In genomic region chr7:144447146-144447545, GRCm38 (mm10) we compare ENCODE assay signal across 14 mouse cellular contexts. TPM values are rescaled to one million over a fixed set of nuclear protein-coding genes. Genes with fewer than 3 reads are reported as not detected.
DNase-seq lines count a peak whose midpoint lies in the region; ATAC-seq and TF ChIP-seq lines count a peak whose summit lies in the region.
"Had no signal": no experiment of that assay in that cellular context is flagged by ENCODE, and none has a peak within 500 bp of the region (broad histone marks: within the 10 kb centered on the region; RNA-seq: fewer than 3 reads in every experiment).

No protein-coding gene starts in this region.

- DNase-seq in lung, postnatal 25 days (ENCODE audit: low spot score): peak; percentile 39
- DNase-seq in lung, postnatal 0 days (ENCODE audit: low spot score): no peak
- DNase-seq in skeletal muscle tissue, adult 2 months (ENCODE audit: low read depth, low spot score): peak; percentile 23
- no peak for DNase-seq in cerebellum, postnatal 14 days
- DNase-seq in neural tube, embryonic 10.5 days (ENCODE audit: extremely low spot score, low spot score): no peak
- no peak for DNase-seq in right cerebral cortex, adult 18-20 months
- DNase-seq: cerebellum, postnatal 25 days; heart, postnatal 4 days; lung, postnatal 4 days had no signal

- no peak for TF ChIP-seq EP300 in lung, postnatal 0 days (IDR thresholded peaks at IDR 0.05)

- H3K4me2 ChIP-seq in lung, postnatal 0 days (replicated peaks; ENCODE audit: low read depth, low read length): no peak overlapping the region
- no peak overlapping the region for H3K4me2 ChIP-seq in midbrain, embryonic 16.5 days (ENCODE audit: low read length)
- H3K4me2 ChIP-seq: neural tube, embryonic 15.5 days had no signal

- no peaks in the 10 kb centered on the region for H3K9me3 ChIP-seq in lung, postnatal 0 days (ENCODE audit: low read length)
- no peaks in the 10 kb centered on the region; the same call in 1 of the 2 replicates for H3K9me3 ChIP-seq in midbrain, embryonic 16.5 days (replicated peaks; ENCODE audit: control insufficient read depth, low read length, poor library complexity, severe bottlenecking)
- H3K9me3 ChIP-seq: neural tube, embryonic 15.5 days had no signal

- ATAC-seq in lung, postnatal 0 days: no peak
- peak; percentile 77 for ATAC-seq in common myeloid progenitor, adult 5-6 weeks (replicated peaks; ENCODE audit: low read depth, poor library complexity, severe bottlenecking)
- ATAC-seq in midbrain, embryonic 16.5 days: no peak

- no peaks in the 10 kb centered on the region for H3K27me3 ChIP-seq in lung, postnatal 0 days (replicated peaks; ENCODE audit: insufficient read depth, low read length)
- H3K27me3 ChIP-seq in midbrain, embryonic 16.5 days (ENCODE audit: control insufficient read depth, insufficient read depth, low read depth, low read length): no peaks in the 10 kb centered on the region
- H3K27me3 ChIP-seq: neural tube, embryonic 15.5 days had no signal

- WGBS in lung, postnatal 0 days: 73% methylated on average over 3 of the region's 3 CpGs
- 98% methylated on average over 3 of the region's 3 CpGs for WGBS in midbrain, embryonic 16.5 days

- H3K4me3 ChIP-seq in lung, postnatal 0 days (ENCODE audit: low read depth, low read length): no peak overlapping the region
- H3K4me3 ChIP-seq in midbrain, embryonic 16.5 days (ENCODE audit: low read depth, low read length): no peak overlapping the region
- H3K4me3 ChIP-seq: erythroblast, embryonic 14.5 days; left cerebral cortex, adult 2 months; neural tube, embryonic 15.5 days had no signal

- H3K4me1 ChIP-seq in lung, postnatal 0 days (ENCODE audit: insufficient read depth, low read depth, low read length): no peaks in the 10 kb centered on the region
- no peaks in the 10 kb centered on the region for H3K4me1 ChIP-seq in midbrain, embryonic 16.5 days (ENCODE audit: control insufficient read depth, insufficient read depth, low read length)

- TF ChIP-seq CTCF in lung, postnatal 0 days (IDR thresholded peaks at IDR 0.05): no peak

- H3K36me3 ChIP-seq in lung, postnatal 0 days (ENCODE audit: insufficient read depth, low read length): peaks cover 28% of the 10 kb centered on the region; the same call in 1 of the 2 replicates
- peaks cover 40% of the 10 kb centered on the region for H3K36me3 ChIP-seq in midbrain, embryonic 16.5 days (ENCODE audit: control insufficient read depth, insufficient read depth, low read length)

- H3K27ac ChIP-seq in lung, postnatal 0 days (ENCODE audit: low read length): no peak overlapping the region
- H3K27ac ChIP-seq in midbrain, embryonic 16.5 days (ENCODE audit: low read length): no peak overlapping the region
- H3K27ac ChIP-seq: left cerebral cortex, adult 2 months; neural tube, embryonic 15.5 days had no signal

- H3K9ac ChIP-seq in lung, postnatal 0 days (replicated peaks; ENCODE audit: low read depth): no peak overlapping the region
- no peak overlapping the region for H3K9ac ChIP-seq in midbrain, embryonic 16.5 days (ENCODE audit: low read depth, low read length)
- H3K9ac ChIP-seq: neural tube, embryonic 15.5 days had no signal

RNA-seq across cellular contexts. Expression of gene Cttn, which starts 23.7 kb away (rescaled TPM):
- 128 and 131 TPM in 2 replicates for polyA plus RNA-seq in lung, postnatal 0 days (2015; fragmentation: Nextera tagmentation; extraction: Ambion mirVana)
- 41.2 and 46.7 TPM in 2 replicates for total RNA-seq in common myeloid progenitor, adult 5-6 weeks (2017)
- 190 and 195 TPM in 2 replicates for polyA plus RNA-seq in midbrain, embryonic 16.5 days (2015; fragmentation: Nextera tagmentation; extraction: Ambion mirVana)

Comparison
In these comparisons a context has a peak if more than half of its experiments do, and no peak if none do; other contexts are left out.
1. DNase-seq: peak in lung, postnatal 25 days (single experiment) and skeletal muscle tissue, adult 2 months (single experiment); none in lung, postnatal 0 days (single experiment), cerebellum, postnatal 14 days (0 of 2), neural tube, embryonic 10.5 days (single experiment) and right cerebral cortex, adult 18-20 months (single experiment).